Comparison of ENCODE assay signal across 11 mouse cellular contexts in genomic region chrX:151780348-151780747, GRCm38 (mm10).
"Had no signal": no experiment of that assay in that cellular context is flagged by ENCODE, and none has a peak within 500 bp of the region (broad histone marks: within the 10 kb centered on the region; RNA-seq: fewer than 3 reads in every experiment).

No protein-coding gene starts in this region.

- ATAC-seq: midbrain, embryonic 15.5 days had no signal

- DNase-seq: kidney, adult 11 months; kidney, postnatal 25 days; layer of hippocampus, adult 9-11 months; liver, embryonic 13.5 days; lung, adult 2 months; lung, postnatal 14 days; lung, postnatal 4 days; right cerebral cortex, postnatal 14 days; right cerebral cortex, postnatal 4 days; thymus, postnatal 25 days had no signal
